Mouse (Mus musculus) leukemia stem cell, adult 10-12 weeks (primary cell): Measurements from ENCODE around the gene Ackr1. TPM values are rescaled to one million over a fixed set of nuclear protein-coding genes. Genes with fewer than 3 reads are reported as not detected.

ENCODE experiments used
- polyA plus RNA-seq: library from polyadenylated mRNA; stranded (reverse); fragments of >175 nt; gene quantifications from 2 replicates; pipeline ENCODE4 v1.2.3, GENCODE M21; 2012; ENCODE audit warnings: low replicate concordance

The Ackr1 gene
- polyA plus RNA-seq: 2.0 and 3.2 TPM in 2 replicates

GRCm38 (mm10) chr1:173333312-173334253 is at the start of gene Ackr1:
TSS of gene Ackr1 (minus strand) at chr1:173333750.

DNA sequence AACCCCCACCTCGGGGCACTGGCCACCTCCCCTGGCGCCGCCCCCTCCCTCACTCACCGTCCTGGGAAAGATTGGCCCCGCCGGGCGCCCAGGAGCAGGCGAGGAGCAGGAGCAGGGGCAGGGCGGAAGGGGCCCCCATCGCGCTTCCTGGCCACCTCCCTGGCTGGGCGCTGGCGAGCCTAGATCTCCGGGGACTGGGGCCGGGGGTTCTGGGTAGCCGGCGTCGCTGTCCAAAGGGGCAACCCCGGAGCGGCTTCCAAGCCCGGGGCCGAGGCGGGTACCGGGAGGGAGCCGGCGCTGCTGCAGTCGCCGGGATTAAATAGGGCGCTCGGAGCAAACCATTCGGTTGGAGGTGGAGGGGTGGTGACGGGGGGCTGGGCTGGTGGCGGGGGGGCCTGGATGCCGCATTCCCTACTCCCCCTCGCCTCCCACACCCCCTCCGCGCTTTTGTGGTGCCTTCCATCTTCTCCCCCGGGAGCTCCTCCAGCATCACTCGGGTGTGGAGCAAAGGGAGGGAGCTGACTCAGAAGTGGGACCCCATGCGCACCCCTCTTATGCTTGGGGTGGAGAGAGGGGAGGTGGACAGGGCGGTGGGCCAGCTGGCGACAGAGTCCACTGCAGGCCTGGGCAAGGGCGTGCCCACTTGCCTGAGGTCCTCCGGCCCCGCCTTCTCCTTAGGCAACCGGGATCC is 34.0 kb upstream of the Ackr1 start, which contains the start of gene Cadm3:
Gene Cadm3 (minus strand): TSS at position 340 of the 691 bp plus-strand sequence.

DNA sequence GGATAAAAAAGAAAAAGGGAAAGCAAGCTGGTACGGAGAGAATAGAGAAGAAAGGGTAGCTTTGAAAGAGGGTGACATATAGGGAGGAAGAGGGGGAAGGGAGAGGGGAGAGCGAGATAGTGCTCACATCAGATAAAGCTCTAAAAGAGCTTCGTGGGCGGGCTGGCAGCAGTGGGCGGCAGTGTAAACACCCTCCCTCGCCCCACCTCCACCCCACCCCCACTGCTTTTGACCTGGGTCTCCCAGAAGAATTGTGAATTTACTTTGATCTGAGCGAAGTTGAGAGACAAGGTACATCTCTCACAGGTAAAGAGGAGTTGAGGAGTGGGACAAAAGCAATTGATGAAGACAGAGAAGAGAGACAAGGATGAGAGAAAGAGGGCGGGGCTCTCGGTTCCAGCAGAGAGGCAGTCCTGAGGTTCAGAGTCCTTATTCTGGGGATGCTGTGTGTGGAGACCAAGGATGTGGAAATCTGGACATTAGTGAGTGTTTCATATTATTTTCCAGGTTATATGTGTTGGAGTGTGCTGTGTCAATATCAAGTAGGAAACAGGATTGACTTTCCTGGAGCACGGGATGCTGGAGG is 16.9 kb upstream of the Ackr1 start, which contains the start of gene Aim2:
Gene Aim2 (plus strand): TSS at position 508 of the 586 bp plus-strand sequence.

Other genes with a start within 250 kb of the Ackr1 start
- gene Olfr1408, start 196.4 kb downstream of the Ackr1 start, polyA plus RNA-seq: not detected in 2 replicates
- not detected in 2 replicates for gene Olfr1406, start 143.1 kb downstream of the Ackr1 start, polyA plus RNA-seq
- not detected in 2 replicates for gene Olfr218, start 135.9 kb downstream of the Ackr1 start, polyA plus RNA-seq
- not detected in 2 replicates for gene Olfr1404, start 121.4 kb downstream of the Ackr1 start, polyA plus RNA-seq
- gene Fcer1a, start 106.5 kb downstream of the Ackr1 start, polyA plus RNA-seq: not detected in 2 replicates
- 0.05 TPM in 1 of 2 replicates, not detected in the other for gene Olfr418, start 67.7 kb downstream of the Ackr1 start, polyA plus RNA-seq
- not detected in 2 replicates for gene Mptx2, start 56.0 kb downstream of the Ackr1 start, polyA plus RNA-seq
- gene Aim2, start 17.1 kb upstream of the Ackr1 start, polyA plus RNA-seq: 1.8 and 1.9 TPM in 2 replicates
- 0.29 and 0.64 TPM in 2 replicates for gene Cadm3, start 33.9 kb upstream of the Ackr1 start, polyA plus RNA-seq
- gene Ifi206, start 157.3 kb upstream of the Ackr1 start, polyA plus RNA-seq: 0.06 TPM in 1 of 2 replicates, not detected in the other
- 0.09 TPM in 1 of 2 replicates, not detected in the other for gene Ifi214, start 202.2 kb upstream of the Ackr1 start, polyA plus RNA-seq